Mouse (Mus musculus): ENCODE results near the gene Pln.

Gene Pln

GRCm38 (mm10) chr10:53337162-53337923 lies at the start of gene Pln:
Pln (plus strand) TSS chr10:53337667.
- TF ChIP-seq GATA4 (IDR thresholded peaks at IDR 0.05; ENCODE audit: insufficient replicate concordance, low read length) = no peak

DNA sequence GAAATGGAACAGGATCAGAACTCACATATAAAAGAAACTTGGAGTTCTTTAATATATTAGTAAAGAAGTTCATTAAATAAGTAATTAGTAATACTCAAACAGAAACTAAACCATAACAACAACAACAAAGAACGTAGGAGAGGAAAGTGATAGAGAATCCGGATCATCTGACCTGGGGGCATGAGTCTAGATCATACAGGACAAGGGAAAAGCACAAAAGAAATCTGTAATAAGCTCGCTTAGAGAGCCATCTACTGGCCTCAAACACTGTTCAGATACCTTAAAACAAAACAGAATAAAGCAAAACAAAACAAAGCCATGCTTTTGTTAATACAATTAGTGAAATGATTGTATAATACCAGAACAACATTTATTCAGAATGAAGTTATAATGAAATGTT lies 31.6 kb upstream of the Pln start:
- TF ChIP-seq GATA4 (IDR thresholded peaks at IDR 0.05; ENCODE audit: insufficient replicate concordance, low read length) = no peak

DNA sequence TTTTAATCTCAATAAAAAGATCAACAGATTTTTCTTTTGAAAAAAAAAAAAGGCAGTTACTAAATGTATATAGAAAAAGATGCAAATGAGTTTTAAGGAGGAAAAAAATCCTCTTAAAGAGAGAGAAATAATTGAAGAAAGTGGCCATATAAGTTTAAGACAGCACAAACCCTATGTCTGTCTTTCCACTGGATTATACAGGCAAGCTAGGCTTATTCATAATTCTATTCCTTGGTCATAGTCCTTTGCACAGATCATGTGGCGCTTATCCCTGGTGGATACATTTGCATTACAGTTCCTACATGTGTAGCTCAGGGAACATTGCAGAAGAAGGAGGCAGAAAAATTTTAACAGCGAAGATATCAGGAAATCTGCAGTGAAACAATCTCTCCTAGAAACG lies 30.8 kb upstream of the Pln start:
- no peak for TF ChIP-seq GATA4 (IDR thresholded peaks at IDR 0.05; ENCODE audit: insufficient replicate concordance, low read length)

DNA sequence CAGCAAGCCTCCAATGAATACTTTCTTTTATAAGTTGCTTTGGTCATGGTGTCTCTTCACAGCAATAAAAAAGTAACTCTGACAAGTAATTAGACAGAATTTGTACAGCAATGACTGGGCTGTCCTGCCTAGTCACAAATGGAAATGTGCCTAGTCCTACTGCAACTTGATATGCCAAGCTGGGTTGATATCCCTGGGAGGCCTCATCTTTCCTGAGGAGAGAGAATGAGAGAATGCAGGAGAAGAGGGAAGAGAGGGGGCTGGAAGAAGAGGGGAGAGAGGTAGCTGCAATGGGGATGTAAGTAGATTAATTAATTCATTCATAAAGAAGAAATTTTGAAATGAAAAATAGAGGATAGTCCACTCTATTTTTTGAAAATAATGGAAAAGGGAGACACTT lies 14.1 kb upstream of the Pln start:
- no peak for TF ChIP-seq GATA4 (IDR thresholded peaks at IDR 0.05; ENCODE audit: insufficient replicate concordance, low read length)

- 0 out of 2 replicates have a peak, but pooled peaks have one; percentile 46 for TF ChIP-seq GATA4 (IDR thresholded peaks at IDR 0.05; ENCODE audit: insufficient replicate concordance, low read length)
Observed at GRCm38 (mm10) chr10:53324663-53325062, 12.8 kb upstream of the Pln start.

DNA sequence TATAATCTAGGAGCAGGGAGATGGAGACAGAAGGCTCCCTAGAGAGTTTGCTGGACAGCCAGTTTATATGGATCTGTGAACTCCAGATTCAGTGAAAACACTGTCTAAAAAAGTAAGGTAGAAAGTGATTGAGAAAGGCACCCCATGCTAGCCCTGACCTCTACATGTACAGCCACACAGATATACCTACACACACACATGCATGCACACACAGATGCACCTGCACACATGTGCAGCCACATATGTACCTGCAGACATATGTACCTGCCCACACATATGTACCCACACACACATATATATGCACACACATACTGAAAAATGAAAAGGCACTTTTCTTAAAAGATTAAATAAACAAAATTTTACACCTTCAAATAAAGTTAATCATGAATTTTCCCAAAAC lies 11.1 kb upstream of the Pln start:
- TF ChIP-seq GATA4 (IDR thresholded peaks at IDR 0.05; ENCODE audit: insufficient replicate concordance, low read length) = no peak

GRCm38 (mm10) chr10:53329257-53329656 lies 8.2 kb upstream of the Pln start:
- no peak for TF ChIP-seq GATA4 (IDR thresholded peaks at IDR 0.05; ENCODE audit: insufficient replicate concordance, low read length)

DNA sequence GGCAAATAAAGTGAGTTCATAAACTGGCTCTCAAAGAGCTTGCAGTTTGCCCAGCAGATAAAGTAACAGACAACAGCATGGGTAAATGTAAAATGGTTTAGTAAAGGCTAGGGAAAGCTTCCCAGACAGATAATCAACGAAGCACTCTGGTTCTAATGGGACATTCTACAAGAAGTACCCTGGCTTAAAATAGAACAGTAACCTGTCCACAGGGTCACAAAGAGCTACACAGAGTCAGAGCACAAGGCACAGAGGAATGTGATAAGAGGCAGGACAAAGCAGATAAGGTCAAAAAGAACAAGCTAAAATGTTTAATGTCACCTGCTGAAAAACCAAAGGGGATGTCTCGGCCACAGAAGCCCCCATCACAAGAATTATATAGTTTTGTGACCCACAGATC lies 4.7 kb upstream of the Pln start:
- TF ChIP-seq GATA4 (IDR thresholded peaks at IDR 0.05; ENCODE audit: insufficient replicate concordance, low read length) = no peak

- TF ChIP-seq GATA4 (IDR thresholded peaks at IDR 0.05; ENCODE audit: insufficient replicate concordance, low read length) = no peak
Observed at GRCm38 (mm10) chr10:53335266-53335665, 2.2 kb upstream of the Pln start.

DNA sequence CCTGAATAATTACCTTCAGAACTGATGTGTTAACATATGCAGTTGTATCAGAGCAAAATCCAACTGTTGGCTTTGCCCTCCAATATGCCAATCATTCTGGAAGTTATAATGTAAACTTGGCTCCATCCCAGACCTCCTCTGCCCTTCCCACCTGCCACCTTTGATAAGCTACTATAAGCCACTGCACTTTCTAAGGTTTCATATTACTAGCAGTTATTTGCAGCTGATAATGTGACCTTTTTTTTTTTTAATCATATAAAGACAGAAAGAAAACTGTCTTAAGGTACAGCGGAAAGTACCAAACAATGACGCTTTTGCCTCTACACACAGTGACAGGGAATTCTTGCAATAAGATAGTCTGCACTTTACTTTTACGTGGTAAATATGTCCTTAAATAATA lies 1.5 kb upstream of the Pln start:
- TF ChIP-seq GATA4 (IDR thresholded peaks at IDR 0.05; ENCODE audit: insufficient replicate concordance, low read length) = no peak

- TF ChIP-seq GATA4 (IDR thresholded peaks at IDR 0.05; ENCODE audit: insufficient replicate concordance, low read length) = no peak
Observed at GRCm38 (mm10) chr10:53339045-53339444, 1.6 kb downstream of the Pln start.

- TF ChIP-seq GATA4 (IDR thresholded peaks at IDR 0.05; ENCODE audit: insufficient replicate concordance, low read length) = no peak
Observed at GRCm38 (mm10) chr10:53341288-53341965, 4.0 kb downstream of the Pln start.

DNA sequence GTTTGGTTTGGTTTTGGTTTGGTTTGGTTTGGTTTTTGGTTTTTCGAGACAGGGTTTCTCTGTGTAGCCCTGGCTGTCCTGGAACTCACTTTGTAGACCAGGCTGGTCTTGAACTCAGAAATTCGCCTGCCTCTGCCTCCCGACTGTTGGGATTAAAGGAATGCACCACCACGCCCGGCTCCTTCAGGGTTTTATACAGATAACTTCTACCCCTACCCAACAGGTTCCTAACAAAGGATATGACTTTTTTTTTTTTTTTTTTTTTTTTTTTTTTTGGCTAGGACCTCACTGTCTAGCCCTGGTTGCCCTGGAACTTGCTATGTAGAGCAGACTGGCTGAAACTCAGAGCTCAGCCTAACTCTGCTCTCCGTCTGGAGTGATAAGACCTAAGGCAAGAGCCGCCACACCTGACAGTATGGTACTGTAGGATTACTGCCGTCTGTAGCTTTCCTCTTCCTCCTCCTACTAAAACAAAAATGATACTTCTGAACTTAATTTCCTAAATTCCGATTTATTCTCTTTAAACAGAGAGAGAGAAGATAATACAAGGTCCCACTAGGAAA lies 4.8 kb downstream of the Pln start:
- TF ChIP-seq GATA4 (IDR thresholded peaks at IDR 0.05; ENCODE audit: insufficient replicate concordance, low read length) = no peak

DNA sequence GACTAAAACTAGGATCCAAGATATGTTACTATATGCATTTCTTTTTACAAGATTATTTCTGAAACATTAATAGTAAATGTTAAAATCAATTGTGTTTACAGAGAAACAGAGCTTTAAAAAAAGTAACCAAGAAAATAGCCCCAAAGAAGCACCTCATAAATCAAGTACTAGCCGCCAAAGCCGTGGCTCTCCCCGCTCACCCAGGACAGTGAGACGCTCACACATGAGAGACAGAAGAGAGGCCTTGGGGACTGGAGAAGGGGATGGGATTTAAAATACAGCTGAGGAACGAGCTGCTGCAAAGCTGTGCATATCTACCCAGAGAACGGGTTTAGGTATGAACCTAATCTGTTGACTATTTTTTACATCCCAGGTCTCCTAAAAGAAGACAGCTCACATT lies 5.9 kb downstream of the Pln start:
- TF ChIP-seq GATA4 (IDR thresholded peaks at IDR 0.05; ENCODE audit: insufficient replicate concordance, low read length) = no peak

- no peak for TF ChIP-seq GATA4 (IDR thresholded peaks at IDR 0.05; ENCODE audit: insufficient replicate concordance, low read length)
Observed at GRCm38 (mm10) chr10:53343865-53344264, 6.4 kb downstream of the Pln start.

DNA sequence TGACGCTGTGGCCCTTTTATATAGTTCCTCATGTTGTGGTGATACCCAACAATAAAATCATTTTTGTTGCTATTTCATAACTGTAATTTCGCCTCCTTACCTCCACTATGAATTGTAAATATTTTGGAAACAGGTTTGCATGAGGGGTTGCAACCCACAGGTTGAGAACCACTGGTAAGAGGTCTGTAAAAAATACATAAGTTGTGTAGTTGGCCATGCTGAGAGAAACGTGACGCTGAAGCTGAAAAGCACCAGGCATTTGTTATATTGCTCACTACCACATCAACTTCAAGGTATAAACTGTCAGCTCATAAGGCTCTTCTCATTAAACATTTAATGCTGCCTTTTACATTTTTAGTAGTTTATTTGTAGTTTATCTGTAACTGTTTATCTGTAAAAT lies 8.0 kb downstream of the Pln start:
- TF ChIP-seq GATA4 (IDR thresholded peaks at IDR 0.05; ENCODE audit: insufficient replicate concordance, low read length) = no peak

Measured in liver, adult (tissue).